Mouse (Mus musculus): Measurements from ENCODE around the gene Auts2. TPM values are rescaled to one million over a fixed set of nuclear protein-coding genes. Genes with fewer than 3 reads are reported as not detected.

Gene Auts2
- polyA plus RNA-seq, 1 experiment from 2014 or later = 70.9 TPM

- Histone ChIP-seq H3K27me3 (replicated peaks) (no peaks in the 10 kb centered on the region), H3K9me3 (no peaks in the 10 kb centered on the region), H3K4me3 (no peak overlapping the region), H3K9ac (no peak overlapping the region), H3K4me1 (peaks cover 44% of the 10 kb centered on the region), H3K36me3 (replicated peaks) (no peaks in the 10 kb centered on the region), H3K27ac (peak overlapping the region; percentile 27; the same call in 1 of the 2 replicates), H3K4me2 (0 out of 2 replicates have a peak overlapping the region, but pooled peaks have one; percentile 2)
- no peak for ATAC-seq (replicated peaks)
- WGBS = 18% methylated on average over 13 of the region's 13 CpGs
Observed at GRCm38 (mm10) chr5:132290606-132291535, 252.3 kb downstream of the Auts2 start.

GRCm38 (mm10) chr5:132283741-132284140 is 259.4 kb downstream of the Auts2 start:
- Histone ChIP-seq H3K4me3 (no peak overlapping the region), H3K36me3 (replicated peaks) (no peaks in the 10 kb centered on the region), H3K27me3 (replicated peaks) (no peaks in the 10 kb centered on the region), H3K4me2 (no peak overlapping the region), H3K27ac (no peak overlapping the region), H3K9me3 (no peaks in the 10 kb centered on the region), H3K9ac (no peak overlapping the region), H3K4me1 (no peaks in the 10 kb centered on the region)
- WGBS = 83% methylated on average over 3 of the region's 3 CpGs
- ATAC-seq (replicated peaks) = no peak

- Histone ChIP-seq H3K4me2 (no peak overlapping the region), H3K27me3 (replicated peaks) (no peaks in the 10 kb centered on the region), H3K4me1 (peaks cover 15% of the 10 kb centered on the region; the same call in 1 of the 2 replicates), H3K9me3 (no peaks in the 10 kb centered on the region), H3K27ac (no peak overlapping the region), H3K4me3 (no peak overlapping the region), H3K36me3 (replicated peaks) (no peaks in the 10 kb centered on the region), H3K9ac (no peak overlapping the region)
- 62% methylated on average over 15 of the region's 15 CpGs for WGBS
- no peak for ATAC-seq (replicated peaks)
Observed at GRCm38 (mm10) chr5:132274098-132274898, 268.8 kb downstream of the Auts2 start.

DNA sequence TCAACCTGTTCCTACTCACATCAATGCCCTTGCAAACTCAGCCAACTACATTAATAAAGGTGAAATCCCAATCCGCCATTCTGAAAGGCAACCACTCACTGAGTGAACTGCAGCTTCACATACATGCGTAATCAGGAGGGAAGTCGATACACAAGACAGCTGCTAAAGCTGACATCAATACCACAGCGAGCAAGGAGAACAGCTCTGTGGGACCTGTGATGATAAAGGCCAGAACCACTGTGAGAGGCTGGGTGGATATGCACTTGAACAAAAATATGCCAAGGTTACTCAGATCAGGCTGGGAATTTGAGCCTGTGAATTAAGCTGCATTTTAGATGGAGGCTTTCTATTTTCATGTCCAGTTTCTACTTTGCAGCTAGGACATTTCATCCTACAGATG is 271.0 kb downstream of the Auts2 start:
- Histone ChIP-seq H3K9ac (no peak overlapping the region), H3K9me3 (no peaks in the 10 kb centered on the region), H3K27ac (no peak overlapping the region), H3K27me3 (replicated peaks) (no peaks in the 10 kb centered on the region), H3K36me3 (replicated peaks) (no peaks in the 10 kb centered on the region), H3K4me2 (no peak overlapping the region), H3K4me3 (no peak overlapping the region), H3K4me1 (peaks cover 25% of the 10 kb centered on the region)
- 63% methylated on average over 4 of the region's 4 CpGs for WGBS
- ATAC-seq (replicated peaks) = no peak

- Histone ChIP-seq H3K4me1 (peaks cover 25% of the 10 kb centered on the region), H3K27ac (no peak overlapping the region), H3K9ac (no peak overlapping the region), H3K4me2 (no peak overlapping the region), H3K36me3 (replicated peaks) (no peaks in the 10 kb centered on the region), H3K9me3 (no peaks in the 10 kb centered on the region), H3K27me3 (replicated peaks) (no peaks in the 10 kb centered on the region), H3K4me3 (no peak overlapping the region)
- no peak for ATAC-seq (replicated peaks)
- WGBS = 88% methylated on average over 1 of the region's 1 CpGs
Observed at GRCm38 (mm10) chr5:132270896-132271295, 272.2 kb downstream of the Auts2 start.

- Histone ChIP-seq H3K9ac (no peak overlapping the region), H3K4me2 (no peak overlapping the region), H3K27ac (no peak overlapping the region), H3K36me3 (replicated peaks) (no peaks in the 10 kb centered on the region), H3K9me3 (no peaks in the 10 kb centered on the region), H3K4me1 (peaks cover 33% of the 10 kb centered on the region), H3K27me3 (replicated peaks) (no peaks in the 10 kb centered on the region), H3K4me3 (no peak overlapping the region)
- no peak for ATAC-seq (replicated peaks)
- WGBS = 90% methylated on average over 3 of the region's 3 CpGs
Observed at GRCm38 (mm10) chr5:132270074-132270473, 273.1 kb downstream of the Auts2 start.

DNA sequence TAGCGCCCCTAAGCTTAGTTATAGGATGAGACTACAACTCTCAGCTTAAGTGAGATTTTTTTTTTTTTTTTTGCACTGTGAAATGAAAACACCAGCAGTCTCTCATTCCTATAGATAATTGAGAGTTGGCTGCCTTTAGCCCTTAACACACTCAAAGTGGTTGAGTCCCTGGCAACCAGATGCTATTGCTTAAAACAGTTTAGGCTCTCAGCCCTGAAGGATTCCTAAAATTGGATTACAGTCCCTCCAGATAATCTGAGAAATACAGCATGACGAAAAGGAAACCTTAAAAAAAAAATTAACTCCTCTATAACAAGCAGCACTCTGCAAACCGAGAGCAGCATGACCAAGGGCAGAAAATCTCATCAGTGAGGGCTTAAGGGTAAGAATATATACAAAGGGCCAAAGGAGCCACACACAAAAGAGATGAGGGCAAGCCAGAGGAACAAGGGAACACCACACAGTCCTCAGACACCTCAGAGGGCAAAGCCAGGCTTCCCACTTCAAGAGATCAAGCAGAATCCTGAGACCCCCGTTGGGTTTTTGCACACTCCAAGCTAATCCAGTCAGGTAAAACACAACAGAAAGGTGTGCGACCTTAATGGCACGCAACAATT is 274.7 kb downstream of the Auts2 start:
- H3K36me3 ChIP-seq (replicated peaks) = no peaks in the 10 kb centered on the region
- peaks cover 38% of the 10 kb centered on the region for H3K4me1 ChIP-seq
- ATAC-seq (replicated peaks) = peak; percentile 50; the same call in 1 of the 2 replicates
- WGBS = 30% methylated on average over 6 of the region's 6 CpGs
- no peaks in the 10 kb centered on the region for H3K9me3 ChIP-seq
- H3K27me3 ChIP-seq (replicated peaks) = no peaks in the 10 kb centered on the region
- no peak overlapping the region for H3K9ac ChIP-seq
- no peak overlapping the region for H3K27ac ChIP-seq
- no peak overlapping the region for H3K4me2 ChIP-seq
- no peak overlapping the region for H3K4me3 ChIP-seq

GRCm38 (mm10) chr5:132265015-132265414 is 278.1 kb downstream of the Auts2 start:
- no peak overlapping the region for H3K4me3 ChIP-seq
- no peaks in the 10 kb centered on the region for H3K36me3 ChIP-seq (replicated peaks)
- ATAC-seq (replicated peaks) = no peak
- no peaks in the 10 kb centered on the region for H3K27me3 ChIP-seq (replicated peaks)
- WGBS = 28% methylated on average over 1 of the region's 1 CpGs
- H3K4me1 ChIP-seq = peaks cover 31% of the 10 kb centered on the region
- no peaks in the 10 kb centered on the region for H3K9me3 ChIP-seq
- H3K27ac ChIP-seq = no peak overlapping the region
- H3K9ac ChIP-seq = no peak overlapping the region
- no peak overlapping the region for H3K4me2 ChIP-seq

GRCm38 (mm10) chr5:132261750-132262149 is 281.4 kb downstream of the Auts2 start:
- Histone ChIP-seq H3K4me1 (peaks cover 21% of the 10 kb centered on the region), H3K27me3 (replicated peaks) (no peaks in the 10 kb centered on the region), H3K27ac (no peak overlapping the region), H3K9me3 (no peaks in the 10 kb centered on the region), H3K36me3 (replicated peaks) (no peaks in the 10 kb centered on the region), H3K4me3 (no peak overlapping the region), H3K4me2 (no peak overlapping the region), H3K9ac (no peak overlapping the region)
- WGBS = 97% methylated on average over 1 of the region's 1 CpGs
- ATAC-seq (replicated peaks) = no peak

GRCm38 (mm10) chr5:132258882-132259281 is 284.3 kb downstream of the Auts2 start:
- 93% methylated on average over 11 of the region's 11 CpGs for WGBS
- peaks cover 1% of the 10 kb centered on the region for H3K4me1 ChIP-seq
- H3K4me3 ChIP-seq = no peak overlapping the region
- H3K9ac ChIP-seq = no peak overlapping the region
- no peak overlapping the region for H3K27ac ChIP-seq
- ATAC-seq (replicated peaks) = no peak
- no peaks in the 10 kb centered on the region for H3K36me3 ChIP-seq (replicated peaks)
- no peak overlapping the region for H3K4me2 ChIP-seq
- H3K9me3 ChIP-seq = no peaks in the 10 kb centered on the region
- H3K27me3 ChIP-seq (replicated peaks) = no peaks in the 10 kb centered on the region

- Histone ChIP-seq H3K9ac (no peak overlapping the region), H3K36me3 (replicated peaks) (no peaks in the 10 kb centered on the region), H3K4me1 (no peaks in the 10 kb centered on the region; the same call in 1 of the 2 replicates), H3K27ac (no peak overlapping the region), H3K4me2 (no peak overlapping the region), H3K4me3 (no peak overlapping the region), H3K9me3 (no peaks in the 10 kb centered on the region), H3K27me3 (replicated peaks) (no peaks in the 10 kb centered on the region)
- WGBS = 88% methylated on average over 8 of the region's 8 CpGs
- no peak for ATAC-seq (replicated peaks)
Observed at GRCm38 (mm10) chr5:132255579-132255978, 287.6 kb downstream of the Auts2 start.

DNA sequence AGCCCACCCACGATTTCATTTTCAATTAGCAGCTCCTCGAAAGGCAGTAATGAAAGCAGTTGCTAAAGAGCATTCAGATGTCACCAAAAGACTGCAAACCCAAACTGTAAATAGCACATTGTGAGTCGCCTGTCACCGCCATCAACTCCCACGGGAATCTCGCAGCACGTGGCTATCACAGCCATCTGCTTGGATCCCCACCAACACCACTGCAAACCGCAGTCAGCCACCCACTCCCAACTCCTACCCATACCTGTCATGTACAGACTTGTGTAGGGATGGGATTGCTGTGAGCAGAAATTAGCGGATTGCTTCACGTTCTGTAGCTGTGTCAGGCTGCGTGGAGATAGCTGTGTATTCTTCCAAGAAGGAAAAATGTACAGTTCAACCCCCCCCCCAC is 293.6 kb downstream of the Auts2 start:
- 65% methylated on average over 11 of the region's 11 CpGs for whole genome bisulfite sequencing
- H3K36me3 ChIP-seq (replicated peaks) = no peaks in the 10 kb centered on the region
- ATAC-seq (replicated peaks) = no peak
- no peak overlapping the region for H3K4me2 ChIP-seq
- no peaks in the 10 kb centered on the region for H3K9me3 ChIP-seq
- no peak overlapping the region for H3K4me3 ChIP-seq
- no peak overlapping the region for H3K27ac ChIP-seq
- H3K9ac ChIP-seq = no peak overlapping the region
- peaks cover 13% of the 10 kb centered on the region; the same call in 1 of the 2 replicates for H3K4me1 ChIP-seq
- no peaks in the 10 kb centered on the region for H3K27me3 ChIP-seq (replicated peaks)
